Mouse (Mus musculus) left cerebral cortex, adult 9 months (tissue): ENCODE measurements at regions not wholly inside any gene's neighbourhood (a gene's known extent, or its start where the extent isn't known, plus 50 kb on each side); places are given as distances from the start of the nearest gene placed in this dataset.
A peak's percentile ranks its signal among the peaks of the same experiment; 100 is the strongest.

Experiments
- DNase-seq, 2 experiments: peaks; one replicate each; pipeline ENCODE4 v3.0.0; 2022; ENCODE audit warnings: low spot score in 2 of 2

DNA sequence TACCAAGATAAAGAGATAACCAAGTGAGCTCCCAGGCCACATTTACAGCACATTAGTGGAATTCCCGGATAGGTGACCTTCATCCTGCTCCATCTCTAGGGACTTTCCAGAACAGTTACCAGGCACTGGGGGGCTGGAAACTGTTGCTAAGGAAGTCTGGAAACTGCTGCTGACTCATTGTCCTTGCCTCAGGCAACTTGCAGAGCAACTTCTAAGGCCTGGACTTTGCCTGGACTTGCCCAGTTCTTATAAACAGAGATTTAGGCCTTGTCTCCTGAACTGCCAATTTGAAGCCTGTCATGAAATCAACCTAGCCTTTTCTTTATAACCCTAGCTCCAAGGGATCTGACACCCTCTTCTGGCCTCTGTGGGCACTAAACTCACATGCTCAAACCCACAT is 224.0 kb upstream of the Gm6657 start:
- DNase-seq = no peak

DNA sequence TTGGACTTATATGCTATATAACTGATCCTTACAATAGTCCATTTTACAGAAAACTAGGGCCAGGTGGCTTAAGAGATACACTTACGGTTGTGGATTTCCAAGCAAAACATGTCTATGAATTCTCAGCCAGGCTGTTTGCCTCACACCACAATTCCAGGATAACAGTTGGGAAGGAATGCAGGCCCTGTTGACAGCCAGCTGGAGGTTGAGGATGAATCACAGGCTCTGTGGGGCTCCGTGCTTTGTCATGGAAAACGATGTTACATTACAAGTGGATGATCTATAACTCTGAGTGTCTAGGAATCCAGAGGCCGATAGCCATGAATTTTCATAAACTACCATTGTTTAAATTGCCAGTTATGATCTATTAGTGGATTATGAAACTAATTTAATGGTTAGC is 221.9 kb upstream of the Gm6657 start:
- peak in 1 of 2 experiments; percentile 20 for DNase-seq

DNA sequence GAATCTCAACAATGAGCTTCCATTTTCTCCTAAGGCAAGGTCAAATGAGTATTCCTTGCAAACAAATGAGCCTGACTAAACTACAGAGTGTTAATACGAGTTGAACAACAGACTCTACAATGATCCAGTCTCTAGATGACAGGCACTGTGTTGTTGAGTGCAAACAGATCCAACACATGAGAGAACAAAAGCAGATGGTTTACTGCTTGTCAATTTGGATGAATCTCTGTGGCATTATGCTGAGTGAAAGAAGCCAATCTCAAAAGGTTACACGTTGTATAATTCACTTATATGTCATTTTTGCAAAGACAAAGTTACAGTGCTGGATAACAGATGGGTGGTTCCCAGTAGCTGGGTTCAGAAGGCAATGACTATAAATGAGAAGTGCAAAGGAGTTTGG is 217.1 kb upstream of the Gm6657 start:
- DNase-seq = no peak

GRCm38 (mm10) chr12:77986738-77987137 is 207.3 kb upstream of the Gm6657 start:
- no peak for DNase-seq

DNA sequence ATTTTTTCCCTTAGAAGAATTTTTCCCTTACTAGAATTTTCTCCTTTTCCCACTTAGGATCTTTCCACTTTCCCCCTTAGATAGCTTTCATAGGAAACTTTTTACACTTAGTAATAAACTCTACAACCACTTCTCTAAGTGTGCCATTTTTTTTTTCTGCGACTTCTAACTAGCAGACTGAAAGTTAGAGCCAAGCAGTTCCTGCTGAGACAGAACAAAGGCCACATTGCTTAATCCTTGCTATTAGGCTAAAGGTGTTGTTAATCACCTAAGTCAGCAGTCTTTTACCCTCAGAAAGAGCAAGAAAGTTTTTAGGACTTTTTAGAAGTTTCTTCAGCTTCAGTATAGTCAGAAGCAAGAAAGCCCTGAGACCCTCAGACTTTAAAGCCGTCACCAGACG is 204.3 kb upstream of the Gm6657 start:
- no peak for DNase-seq

- DNase-seq = no peak
These were observed 202.4 kb upstream of the Gm6657 start for GRCm38 (mm10) chr12:77991627-77992026.

- no peak for DNase-seq
These were observed 199.9 kb upstream of the Gm6657 start for GRCm38 (mm10) chr12:77994176-77994575.

DNA sequence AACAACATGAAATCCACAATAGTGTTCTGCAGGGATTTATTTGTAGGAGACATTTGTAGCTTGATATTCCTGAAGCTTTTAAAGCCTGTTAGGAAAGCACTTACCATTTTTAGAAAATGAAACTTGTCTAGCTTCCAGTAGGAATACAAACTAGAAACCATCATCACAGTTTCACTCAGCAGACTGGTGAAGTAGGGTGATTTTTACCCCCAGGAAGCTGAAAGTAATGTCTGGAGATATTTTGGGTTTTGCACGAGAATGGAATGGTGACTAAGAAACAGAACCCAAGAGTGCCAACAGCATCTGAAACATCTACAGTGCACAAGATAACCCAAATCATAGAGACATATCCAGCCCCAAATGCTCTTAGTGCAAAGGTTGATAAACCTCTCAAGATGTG is 196.1 kb upstream of the Gm6657 start:
- DNase-seq = no peak

GRCm38 (mm10) chr12:78000401-78000800 is 193.6 kb upstream of the Gm6657 start:
- no peak for DNase-seq

- DNase-seq = peak; percentile 66 to 89
These were observed 192.2 kb upstream of the Gm6657 start for GRCm38 (mm10) chr12:78001846-78002245.

DNA sequence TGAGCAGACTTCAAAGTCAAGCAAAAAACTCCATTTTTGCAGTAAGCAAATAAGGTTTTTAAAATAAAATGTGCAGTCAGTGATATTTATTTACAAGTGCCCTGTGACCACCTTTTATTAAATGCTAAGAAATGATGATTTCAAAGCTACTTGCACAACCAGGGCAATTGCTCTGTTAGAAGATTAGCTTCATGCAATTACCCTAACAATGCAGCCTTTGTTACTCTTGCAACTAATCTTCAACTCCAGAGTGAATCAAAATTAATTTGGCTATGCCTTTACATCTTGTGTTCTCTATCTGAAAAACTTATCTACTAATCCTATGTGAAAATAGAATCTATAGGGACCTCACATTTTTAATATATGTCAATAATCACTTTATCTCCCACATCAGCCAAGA is 160.3 kb upstream of the Gm6657 start:
- no peak for DNase-seq

GRCm38 (mm10) chr12:78046582-78046981 is 147.5 kb upstream of the Gm6657 start:
- no peak for DNase-seq

- DNase-seq = peak in 1 of 2 experiments; percentile 52
These were observed 138.1 kb upstream of the Gm6657 start for GRCm38 (mm10) chr12:78055956-78056355.

- DNase-seq = no peak
These were observed 136.9 kb upstream of the Gm6657 start for GRCm38 (mm10) chr12:78057166-78057565.

DNA sequence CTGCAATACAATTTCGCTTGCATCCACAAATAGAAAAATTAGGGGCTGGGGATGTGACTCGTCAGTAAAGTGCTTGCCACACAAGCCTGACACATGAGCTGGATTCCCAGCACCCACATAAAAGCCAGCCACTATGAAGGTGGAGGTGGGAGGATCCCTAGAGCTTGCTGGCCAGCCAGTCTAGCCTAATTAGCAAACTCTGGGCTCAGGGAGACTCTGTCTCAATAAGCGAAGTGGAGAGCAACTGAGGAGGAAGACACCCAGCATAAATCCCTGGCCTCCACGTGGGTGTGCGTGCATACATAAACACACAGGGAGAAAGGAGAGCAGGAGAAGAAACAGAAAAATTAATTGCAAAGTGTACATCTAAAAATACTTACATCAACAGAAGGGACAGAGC is 134.1 kb upstream of the Gm6657 start:
- DNase-seq = no peak

DNA sequence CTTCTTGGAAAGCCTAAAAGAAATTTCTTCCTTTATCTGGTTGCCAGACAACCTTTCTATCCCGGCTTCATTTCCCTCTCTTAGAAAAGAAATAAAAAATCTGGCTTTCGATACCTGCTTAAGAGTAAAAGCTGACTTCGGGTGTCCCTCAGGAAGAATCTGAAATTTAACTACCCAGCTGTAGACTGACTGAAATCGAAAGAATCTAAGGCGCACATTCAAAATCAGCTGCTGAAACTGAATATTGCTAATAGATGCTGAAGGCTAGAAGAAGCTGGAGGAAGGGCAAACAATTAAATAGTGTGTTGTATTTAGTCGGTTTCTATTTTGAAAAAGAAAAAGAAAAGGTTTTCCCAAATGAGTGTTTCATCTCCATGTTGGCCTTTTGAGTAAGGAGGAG is 128.0 kb upstream of the Gm6657 start:
- no peak for DNase-seq

DNA sequence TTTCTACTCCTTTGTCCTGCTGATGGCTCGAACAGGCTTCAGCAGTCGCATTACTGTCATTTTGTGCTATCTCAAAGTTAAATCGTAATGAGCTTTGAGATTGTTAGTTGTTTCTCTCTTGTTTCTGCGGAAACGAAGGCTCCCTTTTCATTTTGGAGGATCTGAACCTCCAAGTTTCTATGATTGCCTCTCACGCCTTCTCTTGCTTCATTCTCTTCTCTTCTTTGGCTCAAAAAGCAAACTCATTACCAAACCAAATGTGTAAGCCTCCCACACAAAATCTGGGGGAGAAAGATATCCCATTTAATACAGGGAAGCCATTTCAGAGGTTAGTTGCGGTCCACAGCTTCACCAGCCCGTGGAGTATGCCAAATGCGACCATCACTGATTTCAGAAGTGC is 121.1 kb upstream of the Gm6657 start:
- no peak for DNase-seq

DNA sequence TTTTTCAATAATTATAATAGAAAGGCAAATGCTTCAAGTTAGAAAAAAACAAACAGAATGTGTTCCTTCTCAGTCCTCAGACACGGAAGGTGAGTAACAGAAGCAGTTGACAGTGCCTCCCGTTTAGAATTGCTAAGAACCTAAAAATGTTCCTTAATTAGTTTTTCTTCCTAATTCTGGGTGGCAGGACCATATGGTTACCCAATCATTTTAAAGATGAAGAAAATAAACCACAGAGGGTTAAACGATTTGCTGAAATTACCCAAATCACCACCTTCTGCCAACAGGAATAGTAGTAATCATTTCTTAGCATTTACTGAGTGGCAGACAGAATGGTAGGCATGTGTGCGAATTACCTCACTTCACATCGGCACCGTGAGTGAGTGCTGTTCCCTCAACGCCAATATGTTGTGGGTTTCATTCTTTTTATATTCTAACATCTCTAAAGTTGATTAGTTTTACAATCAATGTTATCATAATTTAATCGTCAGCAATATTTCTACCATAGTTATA is 119.7 kb upstream of the Gm6657 start:
- no peak for DNase-seq

DNA sequence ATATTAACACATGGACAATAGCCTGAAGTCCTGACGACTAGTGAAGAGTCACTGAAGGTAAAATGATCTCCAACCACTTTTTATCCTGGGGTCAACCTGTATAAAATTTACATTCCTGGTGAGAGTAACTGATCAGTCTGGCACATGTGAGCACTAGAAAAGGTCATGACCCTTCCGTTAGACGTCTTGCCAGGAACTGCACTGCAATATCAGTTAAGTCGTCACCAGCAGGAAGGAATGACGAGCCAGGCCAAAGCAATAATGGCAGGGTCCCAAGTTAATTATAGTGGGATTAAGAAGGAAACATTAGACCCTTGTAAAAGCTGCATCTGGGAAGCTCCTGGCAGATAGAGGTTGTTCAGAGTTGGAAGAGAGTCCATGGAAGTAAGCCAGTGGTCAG is 116.8 kb upstream of the Gm6657 start:
- no peak for DNase-seq

- DNase-seq = no peak
These were observed 111.9 kb upstream of the Gm6657 start for GRCm38 (mm10) chr12:78082163-78082562.

GRCm38 (mm10) chr12:78086016-78086415 is 108.0 kb upstream of the Gm6657 start:
- no peak for DNase-seq

GRCm38 (mm10) chr12:78087921-78088320 is 106.1 kb upstream of the Gm6657 start:
- DNase-seq = no peak

DNA sequence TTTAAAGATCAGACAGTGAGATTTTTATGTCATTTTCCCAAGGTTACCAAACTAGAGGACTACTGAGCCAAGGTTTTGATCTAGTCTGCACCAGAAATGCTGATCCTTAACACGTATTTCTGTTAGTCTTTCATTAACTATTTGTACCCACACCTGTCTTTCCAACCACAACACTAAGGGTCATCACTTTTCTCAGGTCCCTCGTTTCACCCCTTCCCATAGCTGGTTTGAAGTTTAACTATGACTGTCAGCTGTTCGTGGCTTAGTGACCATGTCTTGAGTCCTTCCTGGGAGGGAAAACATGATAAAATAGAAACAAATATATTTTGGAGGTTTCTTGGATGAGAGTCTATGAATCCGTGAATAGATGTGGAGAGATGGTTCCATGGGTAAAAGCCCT is 99.6 kb upstream of the Gm6657 start:
- DNase-seq = no peak

DNA sequence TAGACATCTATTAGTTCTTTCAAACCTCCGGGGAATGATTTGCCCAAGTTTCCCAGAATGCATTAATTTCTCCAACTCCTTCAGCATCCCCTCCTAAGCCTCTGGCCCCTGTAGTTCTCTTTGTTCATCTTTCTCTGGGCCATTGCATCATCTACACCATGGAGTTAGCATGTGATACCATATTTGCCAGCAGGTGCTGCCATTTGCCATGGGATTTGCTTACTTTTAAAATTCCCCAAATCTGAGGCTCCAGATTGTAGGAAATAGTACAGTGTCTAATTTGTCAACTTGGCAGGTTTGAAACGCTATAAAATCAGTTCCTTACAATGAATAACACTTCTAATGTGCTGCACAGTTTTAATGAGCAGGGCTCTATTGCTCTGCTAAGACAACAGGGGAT is 98.7 kb upstream of the Gm6657 start:
- DNase-seq = no peak

DNA sequence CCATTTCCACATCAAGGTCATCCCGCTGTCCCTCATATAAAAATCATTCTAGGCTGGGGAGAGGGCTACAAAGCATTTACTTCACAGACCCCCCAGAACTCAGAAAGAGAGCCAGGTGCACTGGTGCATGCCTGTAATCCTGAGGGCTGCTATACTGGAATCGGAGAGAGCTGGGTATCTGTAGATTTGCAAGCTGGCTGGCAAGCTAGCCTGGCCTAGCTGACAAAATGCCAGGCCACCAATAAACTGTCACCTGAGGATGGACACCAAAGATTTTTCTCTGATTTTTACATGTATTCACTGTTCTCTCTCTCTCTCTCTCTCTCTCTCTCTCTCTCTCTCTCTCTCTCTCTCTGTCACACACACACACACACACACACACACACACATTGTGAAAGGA is 98.1 kb upstream of the Gm6657 start:
- DNase-seq = no peak
